Mouse (Mus musculus) brain, adult 10 weeks (tissue): ENCODE measurements around the gene Tsks. TPM values are rescaled to one million over a fixed set of nuclear protein-coding genes. Genes with fewer than 3 reads are reported as not detected.

Source experiments
- polyA plus RNA-seq: library from polyadenylated mRNA; stranded (reverse); fragments of 350-450 nt; fragmentation: Illumina TruSeq; extraction: RNeasy Lipid Tissue Mini Kit (QIAGEN cat#74804); gene quantifications from one replicate; pipeline ENCODE4 v1.2.3, GENCODE M21; 2015; ENCODE audit warnings: low read depth, low replicate concordance

The Tsks gene
- polyA plus RNA-seq, result 1.3 TPM

DNA sequence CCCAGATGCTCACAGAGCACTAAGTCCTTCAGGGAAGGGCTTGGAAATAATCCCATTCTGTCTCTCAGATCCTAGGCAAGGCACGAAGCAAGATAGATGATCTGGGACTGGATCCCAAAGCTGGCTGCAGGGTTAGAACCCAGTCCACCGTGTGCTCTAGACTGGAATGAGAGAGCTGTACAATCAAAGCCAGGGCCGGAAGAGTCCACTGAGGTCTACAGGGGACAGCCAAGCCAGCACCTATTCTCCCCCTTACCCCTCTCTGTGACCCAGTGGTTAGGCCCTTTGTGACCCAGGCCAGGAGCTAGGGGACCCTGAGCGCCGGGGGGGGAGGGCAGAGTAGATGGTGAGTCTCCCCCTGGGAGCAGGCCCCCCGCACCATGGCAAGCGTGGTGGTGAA is at the start of gene Tsks:
Gene Tsks, plus strand, starts transcription at position 301 of the 400 bp plus-strand sequence.

DNA sequence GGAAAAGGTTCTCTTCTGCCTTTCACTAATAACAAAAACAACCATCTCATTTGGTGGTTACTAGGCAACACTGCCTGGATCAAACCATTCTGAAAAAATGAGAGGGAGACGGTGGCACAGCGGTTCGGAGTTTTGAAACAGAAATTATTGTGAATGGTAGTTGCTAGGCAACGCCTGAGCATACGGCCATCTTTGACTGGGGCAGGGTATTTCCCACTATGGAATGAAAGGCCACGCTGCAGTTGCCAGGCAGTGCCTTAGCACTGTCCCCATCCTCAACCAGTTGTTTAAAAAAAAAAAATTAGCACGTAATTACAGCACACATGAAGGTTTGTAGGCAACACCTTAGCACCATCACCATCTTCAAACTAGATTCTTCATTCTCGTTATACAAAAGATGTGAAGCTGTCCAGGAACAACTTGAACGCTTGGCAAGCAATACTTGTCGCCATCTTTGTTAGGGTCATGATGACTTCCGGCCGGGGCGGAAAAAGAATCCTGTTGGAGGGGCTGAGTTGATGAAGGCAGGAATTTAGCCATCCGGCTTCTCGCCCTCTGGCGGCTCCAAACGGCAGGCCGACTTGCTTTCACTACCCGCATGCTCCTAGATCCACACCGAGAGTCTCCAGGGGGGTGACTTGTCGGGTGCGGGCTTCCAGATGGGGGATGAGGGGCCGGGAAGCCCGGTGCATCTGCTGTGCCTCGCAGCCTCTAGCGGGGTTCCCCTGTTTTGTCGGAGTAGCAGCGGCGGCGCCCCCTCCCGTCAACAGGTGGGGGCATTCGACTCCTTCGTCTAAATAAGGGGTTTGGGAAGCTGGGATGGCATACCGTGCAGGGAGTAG is 47.2 kb upstream of the Tsks start, which contains the start of gene Fuz:
Gene Fuz, plus strand, starts transcription at position 487 of the 842 bp plus-strand sequence.

DNA sequence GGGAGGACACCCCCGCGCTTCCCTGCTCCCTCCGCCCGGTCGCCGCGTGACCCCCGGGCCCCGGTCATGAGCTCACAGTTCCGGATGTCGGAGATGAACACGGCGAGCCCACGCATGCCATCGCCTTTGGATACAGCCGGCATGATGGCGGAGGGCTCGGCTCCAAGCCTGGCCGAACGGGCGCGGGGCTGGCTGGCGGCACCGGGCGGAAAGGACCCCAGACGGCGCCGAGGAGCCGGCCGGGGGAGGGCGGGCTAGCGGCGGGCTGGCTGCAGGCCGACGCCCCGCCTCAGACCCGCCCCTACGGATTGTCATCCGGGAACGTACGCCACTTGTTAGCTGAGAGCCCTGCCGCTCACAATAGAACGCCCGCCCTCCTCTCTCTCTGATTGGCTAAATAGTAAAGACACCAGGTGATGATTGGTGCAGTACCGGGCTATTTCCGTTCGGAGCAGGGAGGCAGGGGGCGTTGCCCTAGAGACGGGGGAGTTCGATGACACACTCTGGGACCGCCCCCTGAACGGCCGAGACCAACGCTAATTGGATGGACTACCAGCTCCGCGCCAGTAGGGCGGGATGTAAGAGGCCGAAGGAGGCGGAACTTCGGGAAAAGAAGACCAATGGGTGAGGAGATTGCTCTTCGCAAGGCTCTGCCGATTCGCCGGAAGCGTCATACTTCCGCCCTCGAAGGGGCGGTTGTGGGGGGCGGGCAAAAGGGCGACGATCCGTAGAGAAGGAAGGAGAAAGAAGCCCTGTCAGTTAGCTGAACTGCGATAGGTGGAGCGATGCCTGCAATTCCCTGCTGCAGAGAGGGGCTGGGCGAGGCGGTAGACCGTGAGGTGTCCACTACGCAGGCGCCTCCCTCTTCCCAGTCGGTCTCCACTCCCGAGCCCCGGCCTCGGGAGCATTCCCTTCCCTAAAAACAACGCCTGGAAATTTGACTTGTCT is 13.5 kb upstream of the Tsks start, which contains the start of gene Ap2a1:
Gene Ap2a1, minus strand, starts transcription at position 293 of the 948 bp plus-strand sequence.

DNA sequence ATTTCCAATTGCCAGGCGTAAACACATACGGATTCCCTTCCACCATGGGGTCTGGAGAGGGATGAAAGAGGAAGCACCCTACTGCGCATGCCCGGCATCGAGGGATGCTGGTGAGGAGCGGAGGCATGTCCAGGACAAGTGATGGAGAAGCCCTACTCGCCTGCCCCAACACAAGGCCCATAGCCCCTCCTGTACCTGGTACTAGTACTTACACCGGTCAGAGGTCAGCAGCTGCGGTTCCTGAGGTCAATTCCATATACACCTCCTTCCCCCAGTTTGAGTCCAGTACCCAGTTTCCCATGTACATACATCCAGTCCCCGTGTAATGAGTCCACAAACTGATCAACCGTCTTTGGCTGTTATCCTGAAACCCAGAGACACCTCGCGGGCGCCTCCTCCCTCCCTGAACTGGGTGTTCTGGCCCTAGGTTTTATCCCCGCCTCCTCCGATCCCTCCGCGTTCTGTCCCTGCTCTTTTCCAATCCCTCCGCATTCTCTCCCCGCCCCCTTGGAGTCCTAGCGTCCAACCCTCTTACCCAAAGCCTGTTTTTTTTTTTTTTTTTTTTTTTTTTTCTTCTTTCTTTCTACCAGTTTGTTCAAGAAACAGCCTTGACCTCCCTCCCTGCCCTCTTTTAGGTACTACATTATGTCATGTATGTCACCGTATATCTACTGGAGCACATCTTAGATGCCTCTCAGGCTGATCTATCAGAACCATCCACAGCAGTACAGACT is 31.5 kb downstream of the Tsks start, which contains the start of gene Cpt1c:
Gene Cpt1c, minus strand, starts transcription at position 469 of the 734 bp plus-strand sequence.

DNA sequence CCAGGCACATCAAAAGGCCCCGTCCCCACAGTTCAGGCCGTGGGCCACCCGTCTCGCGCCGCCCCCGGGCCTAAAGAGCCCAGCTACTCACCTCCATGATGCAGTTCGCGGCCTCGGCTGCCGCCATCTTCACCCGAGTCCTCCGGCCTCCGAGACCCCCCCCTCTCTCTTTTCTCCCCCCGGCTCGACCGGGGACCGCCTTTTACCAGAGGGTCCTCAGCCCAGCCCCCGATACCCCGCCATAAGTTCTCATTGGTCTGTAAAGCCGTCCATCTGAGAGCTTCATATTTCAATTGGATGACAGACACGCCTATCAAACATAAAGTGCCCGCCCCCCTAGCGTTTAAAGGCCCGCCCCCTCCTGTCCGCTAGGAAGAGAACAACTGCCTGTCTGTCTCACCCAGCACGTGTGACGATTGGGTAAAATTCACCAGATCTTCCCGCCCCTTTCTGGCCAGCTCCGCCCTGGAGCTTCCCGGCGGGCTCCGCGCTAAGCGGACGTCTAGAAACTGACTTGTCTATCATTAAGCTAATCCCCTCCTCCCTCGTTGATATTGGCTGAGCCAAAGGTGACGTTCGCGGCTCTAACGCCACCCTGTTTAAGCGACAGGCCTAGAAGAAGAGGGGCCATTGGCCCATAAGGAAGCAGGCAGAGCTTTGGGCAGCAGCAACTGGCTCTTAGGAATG is 43.3 kb downstream of the Tsks start, which contains the start of gene Prmt1:
Gene Prmt1, minus strand, starts transcription at position 377 of the 687 bp plus-strand sequence.

DNA sequence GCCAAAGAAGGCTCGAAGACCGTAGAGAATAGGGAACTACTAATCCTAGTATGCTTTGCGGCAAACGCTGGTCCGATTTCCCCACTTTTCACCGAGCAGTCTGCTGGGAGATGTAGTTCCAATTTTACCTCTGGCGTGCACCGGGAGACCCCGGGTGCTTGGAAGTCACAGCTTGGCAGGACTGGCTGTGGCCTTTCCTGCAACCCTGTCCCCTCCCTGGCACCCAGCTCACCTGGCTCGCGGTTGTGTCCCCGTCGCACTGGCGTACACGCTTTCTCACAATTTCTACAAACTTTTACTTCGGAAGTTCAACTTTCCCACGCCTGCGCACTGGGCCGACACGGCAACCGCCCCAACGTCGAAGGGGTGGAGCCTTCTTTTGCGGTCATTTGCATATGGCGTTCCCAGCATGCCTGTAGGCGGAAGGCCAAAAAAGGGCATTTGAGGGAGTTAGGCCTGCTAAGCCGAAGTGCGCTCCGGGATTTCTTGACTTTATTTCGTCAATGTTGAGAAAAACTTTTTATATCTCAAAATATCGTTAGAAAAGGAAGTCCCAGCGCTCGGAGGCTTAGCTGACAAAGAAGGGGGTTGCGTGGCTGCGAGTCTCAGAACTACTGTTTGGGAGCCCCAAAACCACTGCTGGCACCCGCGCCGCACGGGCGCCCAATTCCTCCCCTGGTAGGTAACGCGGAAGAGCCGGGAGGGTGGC is 54.4 kb downstream of the Tsks start, which contains the start of gene Irf3:
Gene Irf3, plus strand, starts transcription at position 418 of the 709 bp plus-strand sequence.

DNA sequence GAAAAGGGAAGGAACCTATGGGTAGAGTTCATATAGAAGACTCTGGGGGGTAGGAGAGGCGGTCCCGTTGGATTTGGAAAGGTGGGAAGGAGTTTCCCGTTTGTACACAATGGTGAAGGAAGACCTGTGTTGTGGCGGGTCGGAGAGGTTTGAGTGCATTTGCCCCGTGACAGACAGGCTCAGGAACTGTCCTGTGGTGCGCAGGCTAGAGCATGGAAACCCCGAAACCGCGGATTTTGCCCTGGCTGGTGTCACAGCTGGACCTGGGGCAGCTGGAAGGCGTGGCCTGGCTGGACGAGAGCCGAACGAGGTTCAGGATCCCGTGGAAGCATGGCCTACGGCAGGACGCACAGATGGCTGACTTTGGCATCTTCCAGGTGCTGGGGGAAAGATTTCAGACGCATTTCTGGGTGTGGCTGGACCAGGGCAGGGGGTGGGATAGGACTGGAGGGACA is 55.5 kb downstream of the Tsks start, which contains the start of gene Bcl2l12:
Gene Bcl2l12, minus strand, starts transcription at position 212 of the 455 bp plus-strand sequence.

Other genes with a start within 250 kb of the Tsks start
- not detected for gene Izumo2, start 234.5 kb upstream of the Tsks start, polyA plus RNA-seq
- 30.2 TPM for gene Vrk3, start 194.8 kb upstream of the Tsks start, polyA plus RNA-seq
- 0.91 TPM for gene Zfp473, start 192.2 kb upstream of the Tsks start, polyA plus RNA-seq
- 24.4 TPM for gene Nup62, start 127.1 kb upstream of the Tsks start, polyA plus RNA-seq
- 0.34 TPM for gene Il4i1, start 126.8 kb upstream of the Tsks start, polyA plus RNA-seq
- 22.3 TPM for gene Atf5, start 126.5 kb upstream of the Tsks start, polyA plus RNA-seq
- gene Akt1s1, start 94.2 kb upstream of the Tsks start, polyA plus RNA-seq, result 53.1 TPM
- gene Tbc1d17, start 94.1 kb upstream of the Tsks start, polyA plus RNA-seq, result 63.8 TPM
- gene Pnkp, start 86.1 kb upstream of the Tsks start, polyA plus RNA-seq, result 27.9 TPM
- 258 TPM for gene Ptov1, start 73.4 kb upstream of the Tsks start, polyA plus RNA-seq
- gene Med25, start 50.5 kb upstream of the Tsks start, polyA plus RNA-seq, result 56.8 TPM
- 21.6 TPM for gene Fuz, start 47.1 kb upstream of the Tsks start, polyA plus RNA-seq
- gene Ap2a1, start 13.7 kb upstream of the Tsks start, polyA plus RNA-seq, result 188 TPM
- gene Cpt1c, start 31.6 kb downstream of the Tsks start, polyA plus RNA-seq, result 76.4 TPM
- gene Prmt1, start 43.4 kb downstream of the Tsks start, polyA plus RNA-seq, result 235 TPM
- gene Irf3, start 54.4 kb downstream of the Tsks start, polyA plus RNA-seq, result 45.8 TPM
- 3.6 TPM for gene Bcl2l12, start 55.5 kb downstream of the Tsks start, polyA plus RNA-seq
- gene Scaf1, start 73.2 kb downstream of the Tsks start, polyA plus RNA-seq, result 83.6 TPM
- gene Rras, start 74.8 kb downstream of the Tsks start, polyA plus RNA-seq, result 17.7 TPM
- gene Prr12, start 109.7 kb downstream of the Tsks start, polyA plus RNA-seq, result 23.9 TPM
- gene Nosip, start 119.2 kb downstream of the Tsks start, polyA plus RNA-seq, result 64.6 TPM
- gene Prrg2, start 119.5 kb downstream of the Tsks start, polyA plus RNA-seq, result 11.6 TPM
- gene Rcn3, start 149.0 kb downstream of the Tsks start, polyA plus RNA-seq, result 6.6 TPM
- 20.1 TPM for gene Fcgrt, start 160.6 kb downstream of the Tsks start, polyA plus RNA-seq
- 807 TPM for gene Rps11, start 181.2 kb downstream of the Tsks start, polyA plus RNA-seq
- 1,952 TPM for gene Rpl13a, start 185.6 kb downstream of the Tsks start, polyA plus RNA-seq
- not detected for gene Gm45713, start 193.0 kb downstream of the Tsks start, polyA plus RNA-seq
- gene Flt3l, start 193.2 kb downstream of the Tsks start, polyA plus RNA-seq, result 11.0 TPM
- gene Pih1d1, start 211.1 kb downstream of the Tsks start, polyA plus RNA-seq, result 50.0 TPM
- gene Aldh16a1, start 211.4 kb downstream of the Tsks start, polyA plus RNA-seq, result 6.5 TPM
- gene Slc17a7, start 220.7 kb downstream of the Tsks start, polyA plus RNA-seq, result 704 TPM
- gene Gfy, start 236.4 kb downstream of the Tsks start, polyA plus RNA-seq, result not detected
- not detected for gene Pth2, start 237.8 kb downstream of the Tsks start, polyA plus RNA-seq